ENCODE assay signal across 10 mouse cellular contexts in the genomic region with DNA sequence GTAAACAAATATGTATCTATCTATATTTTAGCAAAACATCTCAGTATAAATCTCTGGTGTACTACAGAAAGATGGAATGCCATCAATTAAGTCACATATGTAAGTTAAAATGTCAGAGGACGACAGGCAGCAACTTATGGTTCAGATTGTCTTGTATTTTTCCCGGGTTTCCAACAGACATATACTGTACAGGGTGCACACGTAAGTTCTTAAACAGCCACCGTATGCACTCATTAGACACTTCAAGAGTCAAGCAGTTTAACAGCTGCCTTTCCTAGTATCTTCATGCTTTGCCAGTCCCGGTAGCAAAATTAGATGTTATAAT. TPM values are rescaled to one million over a fixed set of nuclear protein-coding genes. Genes with fewer than 3 reads are reported as not detected.
A peak's percentile ranks its signal among the peaks of the same experiment; 100 is the strongest.
DNase-seq lines count a peak whose midpoint lies in the region; ATAC-seq and TF ChIP-seq lines count a peak whose summit lies in the region.
"Had no signal": no experiment of that assay in that cellular context is flagged by ENCODE, and none has a peak within 500 bp of the region (broad histone marks: within the 10 kb centered on the region; RNA-seq: fewer than 3 reads in every experiment).

No protein-coding gene starts in this region.

- H3K36me3 ChIP-seq in testis, adult 2 months (ENCODE audit: control insufficient read depth, insufficient read depth, low read length) = no peaks in the 10 kb centered on the region
- no peaks in the 10 kb centered on the region for H3K36me3 ChIP-seq in liver, embryonic 13.5 days
- no peaks in the 10 kb centered on the region for H3K36me3 ChIP-seq in stomach, postnatal 0 days (ENCODE audit: control insufficient read depth, insufficient read depth, low read length)

- no peaks in the 10 kb centered on the region for H3K27me3 ChIP-seq in testis, adult 2 months (ENCODE audit: control insufficient read depth, insufficient read depth, low read length)
- no peaks in the 10 kb centered on the region for H3K27me3 ChIP-seq in liver, embryonic 13.5 days
- no peaks in the 10 kb centered on the region for H3K27me3 ChIP-seq in stomach, postnatal 0 days (ENCODE audit: control insufficient read depth, insufficient read depth, low read length)

- no peak for TF ChIP-seq EP300 in stomach, postnatal 0 days (optimal IDR thresholded peaks at IDR 0.05)

- H3K9me3 ChIP-seq in liver, embryonic 13.5 days (replicated peaks) = no peaks in the 10 kb centered on the region
- H3K9me3 ChIP-seq in stomach, postnatal 0 days (ENCODE audit: control insufficient read depth, low read length) = no peaks in the 10 kb centered on the region

- H3K4me3 ChIP-seq in testis, adult 2 months (ENCODE audit: control insufficient read depth, low read depth, low read length) = peak overlapping the region; percentile 36
- H3K4me3 ChIP-seq in liver, embryonic 13.5 days (replicated peaks) = peak overlapping the region; percentile 27
- peak overlapping the region; percentile 32 for H3K4me3 ChIP-seq in stomach, postnatal 0 days (ENCODE audit: low read depth, low read length)

- no peak overlapping the region for H3K9ac ChIP-seq in liver, embryonic 13.5 days
- H3K9ac ChIP-seq in stomach, postnatal 0 days (ENCODE audit: low read length) = 0 out of 2 replicates have a peak overlapping the region, but pooled peaks have one; percentile 47

- TF ChIP-seq CTCF in testis, adult 2 months (IDR thresholded peaks at IDR 0.05; ENCODE audit: control insufficient read depth, insufficient read depth, insufficient replicate concordance, low read depth, low read length) = no peak
- no peak for TF ChIP-seq CTCF in stomach, postnatal 0 days (IDR thresholded peaks at IDR 0.05; ENCODE audit: low read depth)

- no peak for TF ChIP-seq POLR2A in testis, adult 2 months (IDR thresholded peaks at IDR 0.05; ENCODE audit: control insufficient read depth, low read depth, low read length)

- DNase-seq in frontal cortex, postnatal 14 days (ENCODE audit: low spot score in 2 of 2) = no peak
- no peak for DNase-seq in testis, postnatal 14 days (ENCODE audit: low spot score)
- DNase-seq in liver, embryonic 13.5 days = no peak
- no peak for DNase-seq in stomach, postnatal 0 days (ENCODE audit: low spot score)
- DNase-seq in spleen, adult 12 weeks (ENCODE audit: low spot score) = no peak
- DNase-seq in left cerebral cortex, postnatal 25 days (ENCODE audit: low spot score in 2 of 2) = no peak

- intact Hi-C loops in left cerebral cortex, postnatal 25 days (cut with DNase I) = no loop called here

- peaks cover 4% of the 10 kb centered on the region; the same call in 1 of the 2 replicates for H3K4me1 ChIP-seq in testis, adult 2 months (ENCODE audit: control insufficient read depth, insufficient read depth, low read length)
- H3K4me1 ChIP-seq in liver, embryonic 13.5 days (replicated peaks) = peaks cover 10% of the 10 kb centered on the region
- H3K4me1 ChIP-seq in stomach, postnatal 0 days (replicated peaks; ENCODE audit: control insufficient read depth, insufficient read depth) = 0 out of 2 replicates have a peak, but pooled peaks cover 3% of the 10 kb centered on the region

- no peak overlapping the region for H3K27ac ChIP-seq in testis, adult 2 months (ENCODE audit: control insufficient read depth, insufficient read depth, low read depth, low read length)
- H3K27ac ChIP-seq in liver, embryonic 13.5 days = no peak overlapping the region
- no peak overlapping the region for H3K27ac ChIP-seq in stomach, postnatal 0 days (replicated peaks)

- H3K4me2 ChIP-seq in liver, embryonic 13.5 days = peak overlapping the region; percentile 51
- peak overlapping the region; percentile 53 for H3K4me2 ChIP-seq in stomach, postnatal 0 days (replicated peaks; ENCODE audit: low read depth)

- WGBS in liver, embryonic 13.5 days (ENCODE audit: insufficient replicate concordance) = 28% methylated on average over 5 of the region's 5 CpGs
- WGBS in stomach, postnatal 0 days = 4% methylated on average over 5 of the region's 5 CpGs

- peak; percentile 50 for ATAC-seq in frontal cortex, adult (ENCODE audit: low TSS enrichment)
- ATAC-seq in liver, embryonic 13.5 days (ENCODE audit: low read depth) = peak; percentile 49
- ATAC-seq in stomach, postnatal 0 days (ENCODE audit: low FRiP score, low TSS enrichment) = peak; percentile 58

RNA-seq across cellular contexts. Expression of gene Ms4a18, which starts 26.8 kb away (rescaled TPM):
- 0.83 and 1.2 TPM in 2 replicates for polyA plus RNA-seq in testis, adult 2 months (2012; rRNA removed)
- not detected in 2 replicates for polyA plus RNA-seq in liver, embryonic 13.5 days (2015; fragmentation: Nextera tagmentation; extraction: Ambion mirVana)
- polyA plus RNA-seq in stomach, postnatal 0 days (2015; fragmentation: Nextera tagmentation; extraction: Ambion mirVana) = not detected in 2 replicates
- total RNA-seq in left cerebral cortex, postnatal 25 days (2021) = not detected
- total RNA-seq: adrenal gland, postnatal 10 days; gastrocnemius, postnatal 25 days had no signal

RNA-seq across cellular contexts. Expression of gene Ms4a8a, which starts 36.3 kb away (rescaled TPM):
- 0.28 and 0.45 TPM in 2 replicates for polyA plus RNA-seq in testis, adult 2 months (2012; rRNA removed)
- polyA plus RNA-seq in liver, embryonic 13.5 days (2015; fragmentation: Nextera tagmentation; extraction: Ambion mirVana) = 0.16 TPM in 1 of 2 replicates, not detected in the other
- polyA plus RNA-seq in stomach, postnatal 0 days (2015; fragmentation: Nextera tagmentation; extraction: Ambion mirVana) = 21.0 and 22.3 TPM in 2 replicates
- not detected for total RNA-seq in left cerebral cortex, postnatal 25 days (2021)

RNA-seq across cellular contexts. Expression of gene Ms4a15, which starts 51.6 kb away (rescaled TPM):
- polyA plus RNA-seq in testis, adult 2 months (2012; rRNA removed) = 0.11 and 0.65 TPM in 2 replicates
- not detected in 2 replicates for polyA plus RNA-seq in liver, embryonic 13.5 days (2015; fragmentation: Nextera tagmentation; extraction: Ambion mirVana)
- 0.10 TPM in 1 of 2 replicates, not detected in the other for polyA plus RNA-seq in stomach, postnatal 0 days (2015; fragmentation: Nextera tagmentation; extraction: Ambion mirVana)
- total RNA-seq in left cerebral cortex, postnatal 25 days (2021) = not detected
- total RNA-seq: adrenal gland, postnatal 10 days; gastrocnemius, postnatal 25 days had no signal

Comparison
In these comparisons a context has a peak if more than half of its experiments do, and no peak if none do; other contexts are left out.
1. RNA of gene Ms4a8a, which starts 36.3 kb away (polyA plus RNA-seq): 21.0 to 22.3 TPM in stomach, postnatal 0 days; 0.28 to 0.45 TPM in testis, adult 2 months and 0.16 TPM in liver, embryonic 13.5 days; every median in the first group is over 10 times any median in the second.
2. Peak in every context shown above with its lines, with median percentiles within 50 percentile points of each other: ATAC-seq and H3K4me3 ChIP-seq.